Mouse (Mus musculus) kidney, adult 2 months (tissue): ENCODE data around the gene Gm17693. TPM values are rescaled to one million over a fixed set of nuclear protein-coding genes. Genes with fewer than 3 reads are reported as not detected.
"Not testable (repeated sequence)": the region's sequence is repeated elsewhere in the genome, so short reads cannot be mapped to it uniquely, and the experiment has no call there.

Experiments used
- DNase-seq: peaks from one replicate; pipeline ENCODE4 v3.0.0; 2021
- H3K27ac ChIP-seq: fragments of 200-500 bp; 2 replicates; pipeline ENCODE4 v1.5.1; 2012; ENCODE audit warnings: low read depth, low read length, control low read depth, inconsistent platforms; ENCODE audit not compliant: insufficient read depth
- H3K27me3 ChIP-seq: fragments of 200-500 bp; replicated peaks from 2 replicates; pipeline ENCODE4 v1.6.1; 2012; ENCODE audit warnings: mild to moderate bottlenecking, moderate library complexity, low read length, inconsistent platforms; ENCODE audit not compliant: control insufficient read depth, insufficient read depth
- H3K36me3 ChIP-seq: fragments of 200-500 bp; 2 replicates; pipeline ENCODE4 v1.6.1; 2012; ENCODE audit warnings: mild to moderate bottlenecking, moderate library complexity, low read length, inconsistent platforms; ENCODE audit not compliant: control insufficient read depth, insufficient read depth
- H3K4me1 ChIP-seq: fragments of 200-500 bp; 2 replicates; pipeline ENCODE4 v1.6.1; 2011; ENCODE audit warnings: low read length; ENCODE audit not compliant: control insufficient read depth, insufficient read depth
- H3K4me3 ChIP-seq: fragments of 200-500 bp; 2 replicates; pipeline ENCODE4 v1.5.1; 2011; ENCODE audit warnings: mild to moderate bottlenecking, low read depth, low read length, control low read depth; ENCODE audit not compliant: insufficient read depth
- WGBS: fragments of 180-500 bp; shearing (Covaris S2); methylation state at CpG from one replicate; pipeline ENCODE4 v1.1.7; 2018; 5-methylcytosine and 5-hydroxymethylcytosine counted together
- polyA plus RNA-seq: library from polyadenylated mRNA; depleted of rRNA; stranded (reverse); fragments of >200 nt; gene quantifications from 2 replicates; pipeline ENCODE4 v1.2.3, GENCODE M21; 2012; rRNA removed

Gm17693 gene
- polyA plus RNA-seq: not detected in 2 replicates

GRCm38 (mm10) chrX:125705144-125705543 lies at the start of gene Gm17693:
TSS of gene Gm17693 (plus strand) at chrX:125705444.
- H3K4me1 ChIP-seq, H3K27ac ChIP-seq, H3K27me3 ChIP-seq, DNase-seq, H3K4me3 ChIP-seq, H3K36me3 ChIP-seq: not testable (repeated sequence)
- no CpG with 5 or more reads among the region's 4 CpGs for WGBS
